In the genomic region with DNA sequence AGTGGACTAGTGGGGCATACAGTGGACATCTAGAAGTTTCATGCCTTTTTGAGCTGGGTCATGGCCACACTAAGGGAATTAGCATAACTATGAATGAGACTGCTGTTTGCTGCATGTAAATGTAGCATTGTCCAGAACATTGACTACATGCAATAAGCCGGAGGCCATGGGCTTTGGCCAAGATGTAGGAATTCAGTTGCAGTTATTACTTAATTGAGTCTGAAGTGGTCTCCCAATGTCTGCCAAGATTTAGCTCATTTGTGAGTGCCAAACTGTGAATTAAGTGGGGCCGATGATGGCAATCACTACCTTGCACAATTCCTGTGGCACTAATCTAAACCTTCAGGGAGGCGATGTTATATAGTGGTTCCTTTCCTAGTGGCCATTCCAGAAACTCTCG, we compare ENCODE assay signal across 25 mouse cellular contexts.
A peak's percentile ranks its signal among the peaks of the same experiment; 100 is the strongest.
DNase-seq lines count a peak whose midpoint lies in the region; ATAC-seq and TF ChIP-seq lines count a peak whose summit lies in the region.
"Had no signal": no experiment of that assay in that cellular context is flagged by ENCODE, and none has a peak within 500 bp of the region (broad histone marks: within the 10 kb centered on the region; RNA-seq: fewer than 3 reads in every experiment).

No protein-coding gene starts in this region.

- 88% methylated on average over 4 of the region's 4 CpGs for WGBS in forebrain, embryonic 13.5 days
- 56% methylated on average over 4 of the region's 4 CpGs for WGBS in forebrain, postnatal 0 days
- 83% methylated on average over 4 of the region's 4 CpGs for WGBS in midbrain, postnatal 0 days
- WGBS in midbrain, embryonic 11.5 days: 87% methylated on average over 4 of the region's 4 CpGs
- 93% methylated on average over 4 of the region's 4 CpGs for WGBS in intestine, embryonic 15.5 days

- no peak overlapping the region for H3K9ac ChIP-seq in forebrain, embryonic 13.5 days
- no peak overlapping the region for H3K9ac ChIP-seq in forebrain, postnatal 0 days
- no peak overlapping the region for H3K9ac ChIP-seq in midbrain, postnatal 0 days (replicated peaks; ENCODE audit: low read length, poor library complexity, severe bottlenecking)
- no peak overlapping the region for H3K9ac ChIP-seq in midbrain, embryonic 11.5 days (ENCODE audit: low read length)
- no peak overlapping the region for H3K9ac ChIP-seq in intestine, embryonic 15.5 days
- H3K9ac ChIP-seq: embryonic facial prominence, embryonic 12.5 days; heart, embryonic 13.5 days; hindbrain, embryonic 13.5 days; liver, postnatal 0 days; midbrain, embryonic 15.5 days; neural tube, embryonic 15.5 days; stomach, embryonic 15.5 days had no signal

- H3K4me2 ChIP-seq in forebrain, embryonic 13.5 days: no peak overlapping the region
- H3K4me2 ChIP-seq in forebrain, postnatal 0 days (ENCODE audit: low read depth): no peak overlapping the region
- no peak overlapping the region for H3K4me2 ChIP-seq in midbrain, postnatal 0 days (ENCODE audit: low read depth, low read length, poor library complexity, severe bottlenecking)
- no peak overlapping the region for H3K4me2 ChIP-seq in midbrain, embryonic 11.5 days
- H3K4me2 ChIP-seq in intestine, embryonic 15.5 days (replicated peaks): no peak overlapping the region
- H3K4me2 ChIP-seq: embryonic facial prominence, embryonic 12.5 days; heart, embryonic 13.5 days; hindbrain, embryonic 13.5 days; midbrain, embryonic 15.5 days; neural tube, embryonic 15.5 days; stomach, embryonic 15.5 days had no signal

- H3K4me1 ChIP-seq in forebrain, embryonic 13.5 days: no peaks in the 10 kb centered on the region
- no peaks in the 10 kb centered on the region for H3K4me1 ChIP-seq in forebrain, postnatal 0 days (ENCODE audit: insufficient read depth)
- H3K4me1 ChIP-seq in midbrain, postnatal 0 days (ENCODE audit: insufficient read depth, low read length): no peaks in the 10 kb centered on the region
- no peaks in the 10 kb centered on the region for H3K4me1 ChIP-seq in midbrain, embryonic 11.5 days (ENCODE audit: control insufficient read depth, insufficient read depth, low read length)
- H3K4me1 ChIP-seq in intestine, embryonic 15.5 days (replicated peaks): no peaks in the 10 kb centered on the region
- H3K4me1 ChIP-seq: embryonic facial prominence, embryonic 12.5 days; heart, embryonic 13.5 days; megakaryocyte, embryonic 14.5 days; midbrain, embryonic 15.5 days; stomach, embryonic 15.5 days had no signal

- no peaks in the 10 kb centered on the region for H3K27me3 ChIP-seq in forebrain, embryonic 13.5 days
- no peaks in the 10 kb centered on the region for H3K27me3 ChIP-seq in forebrain, postnatal 0 days (ENCODE audit: insufficient read depth, low read length)
- H3K27me3 ChIP-seq in midbrain, postnatal 0 days (ENCODE audit: insufficient read depth, low read length): no peaks in the 10 kb centered on the region
- H3K27me3 ChIP-seq in midbrain, embryonic 11.5 days (ENCODE audit: control insufficient read depth, insufficient read depth, low read length): no peaks in the 10 kb centered on the region
- H3K27me3 ChIP-seq in intestine, embryonic 15.5 days (replicated peaks): no peaks in the 10 kb centered on the region
- H3K27me3 ChIP-seq: embryonic facial prominence, embryonic 12.5 days; heart, embryonic 13.5 days; hindbrain, embryonic 13.5 days; megakaryocyte, embryonic 14.5 days; midbrain, embryonic 15.5 days; neural tube, embryonic 15.5 days; stomach, embryonic 15.5 days had no signal

- TF ChIP-seq CTCF in forebrain, postnatal 0 days (IDR thresholded peaks at IDR 0.05; ENCODE audit: low read depth): no peak
- no peak for TF ChIP-seq CTCF in midbrain, postnatal 0 days (IDR thresholded peaks at IDR 0.05)
- no peak for TF ChIP-seq CTCF in gastrocnemius, adult 2 months (IDR thresholded peaks at IDR 0.05)

- intact Hi-C loops in gastrocnemius, adult 2 months (cut with DNase I): no loop called here

- no peak overlapping the region for H3K4me3 ChIP-seq in forebrain, embryonic 13.5 days
- H3K4me3 ChIP-seq in forebrain, postnatal 0 days (ENCODE audit: low read depth, low read length): no peak overlapping the region
- H3K4me3 ChIP-seq in midbrain, postnatal 0 days (ENCODE audit: low read depth, low read length): no peak overlapping the region
- H3K4me3 ChIP-seq in midbrain, embryonic 11.5 days (ENCODE audit: low read depth, low read length): no peak overlapping the region
- no peak overlapping the region for H3K4me3 ChIP-seq in intestine, embryonic 15.5 days (replicated peaks)
- H3K4me3 ChIP-seq in gastrocnemius, adult 2 months: no peak overlapping the region
- H3K4me3 ChIP-seq: embryonic facial prominence, embryonic 12.5 days; erythroblast, embryonic 14.5 days; heart, embryonic 13.5 days; hindbrain, embryonic 13.5 days; layer of hippocampus, adult 2 months; megakaryocyte, embryonic 14.5 days; midbrain, embryonic 15.5 days; neural tube, embryonic 15.5 days; stomach, embryonic 15.5 days had no signal

- no peaks in the 10 kb centered on the region for H3K36me3 ChIP-seq in forebrain, embryonic 13.5 days (ENCODE audit: poor library complexity, severe bottlenecking)
- no peaks in the 10 kb centered on the region for H3K36me3 ChIP-seq in forebrain, postnatal 0 days (ENCODE audit: insufficient read depth)
- no peaks in the 10 kb centered on the region for H3K36me3 ChIP-seq in midbrain, postnatal 0 days (ENCODE audit: insufficient read depth, low read length)
- H3K36me3 ChIP-seq in midbrain, embryonic 11.5 days (ENCODE audit: control insufficient read depth, insufficient read depth, low read length): no peaks in the 10 kb centered on the region
- H3K36me3 ChIP-seq in intestine, embryonic 15.5 days: no peaks in the 10 kb centered on the region
- H3K36me3 ChIP-seq: embryonic facial prominence, embryonic 12.5 days; heart, embryonic 13.5 days; hindbrain, embryonic 13.5 days; midbrain, embryonic 15.5 days; neural tube, embryonic 15.5 days; stomach, embryonic 15.5 days had no signal

- no peaks in the 10 kb centered on the region for H3K9me3 ChIP-seq in forebrain, embryonic 13.5 days (replicated peaks)
- no peaks in the 10 kb centered on the region for H3K9me3 ChIP-seq in forebrain, postnatal 0 days (ENCODE audit: low read length)
- H3K9me3 ChIP-seq in midbrain, postnatal 0 days (ENCODE audit: low read length): no peaks in the 10 kb centered on the region
- no peaks in the 10 kb centered on the region for H3K9me3 ChIP-seq in midbrain, embryonic 11.5 days (ENCODE audit: control insufficient read depth, low read length)
- H3K9me3 ChIP-seq in intestine, embryonic 15.5 days: no peaks in the 10 kb centered on the region
- H3K9me3 ChIP-seq: embryonic facial prominence, embryonic 12.5 days; heart, embryonic 13.5 days; hindbrain, embryonic 13.5 days; midbrain, embryonic 15.5 days; neural tube, embryonic 15.5 days; stomach, embryonic 15.5 days had no signal

- H3K27ac ChIP-seq in forebrain, embryonic 13.5 days: no peak overlapping the region
- no peak overlapping the region for H3K27ac ChIP-seq in forebrain, postnatal 0 days (ENCODE audit: low read depth, low read length)
- H3K27ac ChIP-seq in midbrain, postnatal 0 days (ENCODE audit: low read depth, low read length): no peak overlapping the region
- H3K27ac ChIP-seq in midbrain, embryonic 11.5 days (ENCODE audit: low read depth, low read length): no peak overlapping the region
- no peak overlapping the region for H3K27ac ChIP-seq in intestine, embryonic 15.5 days
- H3K27ac ChIP-seq in gastrocnemius, adult 2 months: no peak overlapping the region
- H3K27ac ChIP-seq: embryonic facial prominence, embryonic 12.5 days; heart, embryonic 13.5 days; hindbrain, embryonic 13.5 days; layer of hippocampus, adult 2 months; midbrain, embryonic 15.5 days; neural tube, embryonic 15.5 days; stomach, embryonic 15.5 days had no signal

- peak; percentile 23; the same call in 1 of the 2 replicates for ATAC-seq in forebrain, embryonic 13.5 days
- ATAC-seq in forebrain, postnatal 0 days: no peak
- no peak for ATAC-seq in midbrain, postnatal 0 days (ENCODE audit: low FRiP score)
- no peak for ATAC-seq in midbrain, embryonic 11.5 days (ENCODE audit: low FRiP score)
- no peak for ATAC-seq in intestine, embryonic 15.5 days
- ATAC-seq: activated CD4-positive, CD25-positive, alpha-beta regulatory T cell, adult 4 months; liver, postnatal 0 days; midbrain, embryonic 15.5 days had no signal

- DNase-seq in forebrain, postnatal 0 days: no peak
- DNase-seq in kidney, adult 8-10 months: peak; percentile 13 to 31
- no peak for DNase-seq in kidney, adult 11 months
- DNase-seq in midbrain, postnatal 0 days (ENCODE audit: low spot score): peak; percentile 51
- no peak for DNase-seq in midbrain, embryonic 11.5 days (ENCODE audit: low spot score, missing footprints)
- no peak for DNase-seq in gastrocnemius, adult 2 months
- DNase-seq: adrenal gland, postnatal 10 days; cerebellum, adult 9-11 months; heart, adult 18-20 months; layer of hippocampus, postnatal 36 days; liver, postnatal 0 days; right cerebral cortex, postnatal 25 days; thymus, adult 18-20 months had no signal

Comparison
In these comparisons a context has a peak if more than half of its experiments do, and no peak if none do; other contexts are left out.
1. DNase-seq: peak in kidney, adult 8-10 months (2 of 2) and midbrain, postnatal 0 days (single experiment); none in forebrain, postnatal 0 days (single experiment), kidney, adult 11 months (single experiment), midbrain, embryonic 11.5 days (single experiment) and gastrocnemius, adult 2 months (single experiment).